Mouse (Mus musculus): ENCODE measurements around the gene Ccnjl.
A peak's percentile ranks its signal among the peaks of the same experiment; 100 is the strongest.

DNA sequence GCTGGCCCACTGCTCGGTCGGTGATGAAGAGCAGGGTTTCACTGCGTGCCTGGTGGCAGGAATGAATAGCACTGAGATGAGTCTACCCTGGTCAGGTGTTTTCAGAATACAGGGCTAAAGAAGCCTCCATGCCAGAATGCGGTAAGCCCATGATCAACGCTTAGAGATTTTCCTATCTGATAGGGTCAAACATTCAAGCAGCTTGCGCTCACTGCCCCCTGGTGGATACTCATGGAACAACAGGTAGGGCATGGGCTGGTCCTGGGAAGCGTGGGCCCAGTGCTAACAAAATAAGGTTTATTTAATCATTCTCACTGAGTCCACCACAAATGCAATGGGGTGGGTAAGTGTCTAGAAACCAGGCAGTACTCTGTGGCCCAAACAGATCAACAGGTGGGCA lies 35.9 kb upstream of the Ccnjl start:
- no peak for TF ChIP-seq POLR2A (IDR thresholded peaks at IDR 0.05; ENCODE audit: borderline replicate concordance, extremely low read depth, insufficient read depth, insufficient read length, poor library complexity, severe bottlenecking)
- TF ChIP-seq CTCF (IDR thresholded peaks at IDR 0.05; ENCODE audit: borderline replicate concordance, extremely low read depth, insufficient read depth, insufficient read length): peak; percentile 92

Measured in brain, embryonic 14.5 days (tissue).